Mouse (Mus musculus): ENCODE results near the gene Pgm5.

Gene Pgm5

DNA sequence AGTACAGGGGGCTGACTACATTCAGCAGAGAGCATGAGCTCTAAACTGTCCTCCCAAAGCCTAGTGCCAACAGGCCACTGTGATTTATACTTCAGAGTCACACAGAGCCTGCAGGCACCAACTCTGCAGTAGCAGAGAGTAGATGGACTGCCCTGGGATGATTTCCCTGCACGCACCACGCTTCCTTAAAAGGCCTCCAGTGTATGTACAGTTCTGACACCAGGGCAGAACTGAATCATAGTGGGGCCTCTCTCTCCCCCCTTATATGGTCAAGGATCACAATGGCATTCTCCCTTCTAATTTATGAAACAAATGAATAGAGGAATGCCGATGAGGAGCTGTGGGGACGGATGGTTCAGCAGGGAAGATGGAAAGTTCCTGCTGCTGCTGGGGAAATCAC, 91.3 kb downstream of the Pgm5 start:
- DNase-seq (ENCODE audit: low read depth) = no peak

DNA sequence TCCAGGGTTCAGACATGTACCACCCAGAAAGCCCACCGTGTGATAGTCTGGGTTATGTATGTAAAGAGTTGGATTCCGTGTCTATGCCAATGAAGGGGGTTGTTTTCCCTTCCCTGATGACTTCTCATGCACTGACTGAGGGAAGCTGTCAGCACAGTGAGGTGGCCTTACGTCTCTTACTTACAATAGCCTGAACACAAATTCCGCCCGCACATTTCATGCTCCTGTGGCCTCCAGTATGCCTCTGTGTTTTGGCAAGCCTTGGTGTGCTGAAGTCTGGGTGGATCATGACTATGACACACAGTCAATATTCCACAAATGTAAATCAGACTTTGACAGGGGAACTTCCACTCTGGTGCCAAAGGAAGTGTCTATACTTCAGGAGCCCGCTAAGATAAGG, 94.3 kb downstream of the Pgm5 start:
- no peak for DNase-seq (ENCODE audit: low read depth)

DNA sequence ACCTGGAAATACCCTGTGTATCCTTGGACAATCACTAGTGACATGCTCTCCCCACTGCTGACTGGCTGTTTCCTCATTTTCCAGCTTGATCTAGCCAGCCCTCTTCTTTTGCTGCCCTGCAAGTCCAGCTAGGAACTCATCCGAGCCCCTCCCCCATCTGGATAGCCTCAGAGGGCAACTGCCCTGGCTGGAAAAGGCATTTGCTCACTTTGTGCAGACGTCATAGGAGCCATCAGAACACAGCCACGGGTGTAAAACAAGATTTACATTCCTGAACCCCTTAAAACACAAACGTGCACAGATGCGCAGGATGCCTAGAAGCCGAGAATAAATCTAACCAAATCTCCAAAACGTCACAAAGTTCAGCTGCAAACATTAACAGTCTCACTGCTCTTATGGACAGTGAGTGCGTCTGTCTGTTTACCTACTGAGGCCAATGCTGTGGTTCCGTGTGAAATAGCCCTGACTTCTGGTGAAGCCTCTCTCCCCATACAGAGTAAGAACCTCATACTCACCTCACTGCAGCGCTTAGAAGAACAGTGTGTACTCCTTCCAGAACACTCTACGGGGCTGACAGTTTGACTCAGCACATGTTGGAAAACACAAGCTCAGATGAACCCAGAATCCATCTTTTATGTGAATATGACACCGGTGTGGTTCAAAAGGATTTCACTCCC, 99.0 kb downstream of the Pgm5 start:
- DNase-seq (ENCODE audit: low read depth) = no peak

DNA sequence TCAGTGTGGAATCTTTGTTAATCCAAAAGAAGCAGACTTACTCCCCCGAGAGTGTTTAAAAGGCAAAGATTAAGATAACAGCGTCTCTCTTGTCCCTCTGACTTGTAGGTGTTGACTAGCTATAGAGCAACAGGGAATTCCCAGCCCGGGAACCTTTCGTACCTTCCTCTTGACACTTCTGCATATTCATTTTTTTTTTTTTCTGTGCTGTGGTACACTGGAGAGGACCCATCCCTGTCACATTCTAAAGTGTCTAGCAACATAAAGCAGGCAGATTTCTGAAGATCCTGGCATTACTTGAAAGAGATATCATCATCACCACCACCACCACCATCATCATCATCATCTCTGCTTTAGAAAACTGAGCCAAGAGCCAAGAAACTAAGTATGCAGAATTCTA, 105.0 kb downstream of the Pgm5 start:
- DNase-seq (ENCODE audit: low read depth) = no peak

DNA sequence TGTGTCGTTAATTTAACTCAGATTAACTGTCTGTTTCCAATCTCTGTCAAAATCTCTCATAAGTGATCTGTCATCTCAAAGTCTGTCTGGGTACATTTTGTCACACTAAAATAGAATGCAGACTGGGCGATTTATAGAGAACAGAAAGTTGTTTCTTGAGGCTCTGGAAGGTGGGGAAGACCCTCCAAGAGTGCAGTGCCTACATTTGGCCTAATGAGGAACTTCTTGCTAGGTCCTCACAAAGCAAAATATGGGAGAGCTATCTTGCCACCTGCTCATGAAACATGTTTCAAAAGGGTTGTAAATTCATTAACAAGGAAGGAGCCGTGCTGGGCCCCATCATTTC, 107.2 kb downstream of the Pgm5 start:
- DNase-seq (ENCODE audit: low read depth) = no peak

DNA sequence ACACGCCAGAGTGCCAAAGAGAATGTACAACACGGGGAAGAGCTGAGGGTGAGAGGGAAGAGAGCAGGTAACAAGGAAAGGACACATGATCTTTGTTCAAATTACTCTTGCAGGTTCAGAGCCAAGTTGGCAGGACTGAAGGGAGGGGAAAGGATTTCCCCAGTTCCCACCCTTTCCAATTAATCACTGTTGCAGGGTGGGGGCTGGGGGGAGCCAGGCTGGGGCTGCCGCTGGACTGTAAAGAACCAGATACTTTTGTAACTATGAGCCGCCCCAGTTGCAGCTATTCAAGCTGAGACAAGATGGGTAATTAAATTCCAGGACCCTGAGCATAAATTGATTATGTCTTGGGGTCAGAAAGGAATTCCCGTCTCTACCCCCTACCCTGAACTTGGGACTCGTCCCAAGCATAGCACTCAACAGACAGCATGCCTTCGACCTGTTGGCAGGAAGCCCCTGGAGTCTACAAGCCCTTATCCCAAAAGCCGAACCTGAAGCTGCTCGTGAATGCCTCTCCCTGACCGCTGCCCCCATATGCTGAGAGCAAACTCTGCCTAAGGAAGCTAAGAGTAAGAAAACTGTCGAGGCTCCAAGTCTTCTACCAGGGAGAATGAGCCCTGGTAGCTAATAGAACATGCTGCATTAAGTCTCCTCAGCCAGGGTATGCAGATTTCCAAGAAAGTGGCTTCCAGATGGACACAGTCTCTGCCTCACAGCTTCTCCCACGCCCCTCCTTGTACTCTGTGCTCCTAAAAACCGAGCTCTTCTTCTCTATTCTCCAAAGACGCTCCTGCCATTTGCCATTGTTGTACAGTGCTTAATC, 107.8 kb downstream of the Pgm5 start:
- no peak for DNase-seq (ENCODE audit: low read depth)

DNA sequence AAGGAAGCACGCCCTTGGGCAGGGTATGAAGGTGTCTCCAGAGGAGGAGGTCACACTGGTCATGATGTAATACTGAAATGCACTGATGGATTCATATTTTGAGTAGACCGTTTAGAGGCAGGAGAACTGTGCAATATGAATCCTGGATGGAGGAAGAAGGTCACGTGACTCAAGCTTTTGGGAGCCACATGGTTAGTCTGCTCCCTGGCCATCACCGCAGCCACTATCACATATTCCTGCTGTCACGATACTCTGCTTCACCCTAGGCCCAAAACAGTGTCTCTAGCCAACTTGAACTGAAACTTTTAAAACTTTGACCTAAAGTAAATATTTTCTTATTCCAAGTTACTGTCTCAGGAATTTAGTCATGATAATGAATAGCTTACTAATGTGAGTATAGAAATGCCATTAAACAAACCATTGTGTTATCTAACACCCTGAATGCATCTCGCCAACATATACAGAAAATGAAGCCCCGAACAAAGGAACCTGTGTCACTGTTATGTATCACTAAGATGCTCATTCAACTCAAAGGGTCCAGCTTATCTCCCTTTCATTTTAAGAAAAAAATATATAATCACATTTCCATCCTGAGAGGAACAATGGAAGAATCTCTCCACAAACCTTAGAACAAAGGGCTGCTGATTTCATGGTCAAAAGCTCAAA, 108.6 kb downstream of the Pgm5 start:
- DNase-seq (ENCODE audit: low read depth) = no peak

DNA sequence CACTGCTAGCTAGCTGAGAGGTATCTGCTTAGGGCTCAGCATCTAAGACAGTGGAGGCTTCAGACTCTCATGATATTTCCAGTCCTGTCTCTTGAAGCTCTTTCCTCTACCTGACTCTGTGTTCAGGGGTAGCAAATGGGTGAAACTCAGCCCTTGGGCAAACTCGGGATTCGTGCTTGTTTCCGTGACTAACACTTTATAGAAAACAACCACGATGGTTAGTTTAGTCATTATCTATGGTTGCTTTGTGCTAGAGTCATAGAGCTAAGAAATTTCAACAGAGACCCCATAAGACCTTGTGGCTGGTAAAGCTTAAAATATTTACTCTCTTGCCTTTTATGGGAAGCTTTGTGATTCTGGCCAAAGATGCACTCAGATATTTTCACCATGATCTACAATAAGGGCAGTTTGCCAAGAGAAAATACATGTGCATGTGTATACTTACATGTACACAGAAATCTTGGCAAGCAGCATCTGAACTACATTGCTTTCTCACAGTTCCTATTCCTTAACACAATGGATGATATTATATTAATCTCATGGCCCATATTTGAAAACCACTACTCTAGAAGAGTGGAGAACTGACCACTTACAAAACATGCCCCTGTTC, 115.3 kb downstream of the Pgm5 start:
- DNase-seq (ENCODE audit: low read depth) = no peak

DNA sequence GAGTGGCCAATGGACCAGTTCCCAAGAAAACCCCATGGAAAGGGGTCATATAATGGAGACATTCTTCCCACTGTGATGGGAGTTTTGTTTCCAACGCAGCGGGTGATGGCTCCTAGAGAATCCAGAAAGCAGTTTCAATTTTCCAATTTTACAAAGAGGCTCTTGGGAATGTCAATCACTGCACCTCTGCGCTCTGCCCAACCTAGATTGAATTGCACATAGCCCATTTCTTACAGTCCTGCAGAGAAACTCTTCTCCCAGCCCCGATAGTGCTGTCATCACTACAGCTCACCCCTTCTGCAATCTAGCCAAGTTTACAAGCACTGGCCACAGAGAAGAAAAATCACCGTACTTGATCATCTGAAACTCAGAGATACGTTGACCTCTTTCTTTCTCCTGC, 119.0 kb downstream of the Pgm5 start:
- DNase-seq (ENCODE audit: low read depth) = no peak

DNA sequence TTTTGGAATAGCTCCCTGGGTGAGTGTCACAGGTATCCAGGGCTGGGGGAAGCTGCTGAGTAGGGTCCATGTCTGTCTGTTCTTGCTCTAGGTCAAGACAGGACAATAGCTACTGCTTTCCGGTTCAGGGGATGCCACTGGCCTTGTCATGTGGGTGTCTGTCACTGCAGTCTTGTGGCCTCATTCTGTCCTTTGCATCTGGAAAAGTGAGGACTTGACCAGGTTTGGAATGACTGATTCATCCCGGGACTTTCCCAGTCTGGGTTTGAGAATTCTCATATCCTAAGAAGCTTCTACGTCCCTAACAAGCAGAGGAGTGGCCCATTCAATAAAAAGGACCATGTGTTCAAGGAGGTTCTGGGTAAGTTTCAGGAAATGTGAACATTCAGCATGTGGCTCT, 122.9 kb downstream of the Pgm5 start:
- no peak for DNase-seq (ENCODE audit: low read depth)

DNA sequence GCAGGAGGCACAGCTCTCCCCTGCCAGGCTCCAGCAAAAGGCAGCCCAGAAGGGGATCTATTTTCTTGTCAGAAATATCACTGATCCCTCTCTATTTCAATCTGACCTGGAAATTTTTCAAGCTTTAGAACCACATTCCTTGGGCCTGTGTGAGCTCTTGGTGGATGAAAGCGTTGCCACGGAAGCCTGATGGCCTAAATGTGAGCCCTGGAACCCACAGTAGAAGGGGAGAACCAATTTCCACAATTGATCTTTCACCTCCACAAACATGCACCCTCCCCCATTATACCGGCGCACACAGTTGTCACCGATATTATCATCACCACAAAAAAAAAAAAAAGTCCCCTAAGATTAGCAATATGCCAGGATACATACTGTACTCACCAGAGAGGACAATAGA, 123.6 kb downstream of the Pgm5 start:
- no peak for DNase-seq (ENCODE audit: low read depth)

DNA sequence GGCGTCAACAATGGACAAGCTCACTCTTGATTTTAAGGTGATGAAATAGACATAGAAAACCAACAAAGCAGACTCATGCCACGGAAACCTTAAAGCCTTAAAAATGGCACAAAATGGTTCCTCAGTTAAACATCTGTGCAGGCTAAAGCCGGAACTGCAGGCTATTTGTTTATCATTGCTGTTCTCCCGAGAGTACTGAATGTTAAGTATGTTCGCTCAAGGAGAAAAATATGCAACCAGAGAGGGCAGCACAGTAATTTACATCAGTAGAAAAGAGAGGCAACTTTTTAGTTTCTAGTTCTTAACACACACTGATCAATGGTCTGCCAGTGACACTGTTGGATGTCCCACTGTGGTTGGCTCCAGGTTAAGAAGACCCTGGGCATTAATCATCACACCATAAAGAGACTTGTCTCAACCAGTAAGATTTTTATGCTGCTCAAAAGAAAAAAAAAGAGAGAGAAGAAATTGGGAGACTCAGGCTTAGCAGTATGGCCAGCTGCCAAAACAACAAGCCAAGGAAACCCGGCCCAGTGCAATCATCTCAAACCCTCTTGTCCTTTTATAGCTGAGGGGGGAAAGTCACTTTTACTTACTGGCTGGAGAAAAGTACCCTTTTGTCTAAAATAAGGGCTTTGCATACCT, 126.0 kb downstream of the Pgm5 start:
- DNase-seq (ENCODE audit: low read depth) = no peak

DNA sequence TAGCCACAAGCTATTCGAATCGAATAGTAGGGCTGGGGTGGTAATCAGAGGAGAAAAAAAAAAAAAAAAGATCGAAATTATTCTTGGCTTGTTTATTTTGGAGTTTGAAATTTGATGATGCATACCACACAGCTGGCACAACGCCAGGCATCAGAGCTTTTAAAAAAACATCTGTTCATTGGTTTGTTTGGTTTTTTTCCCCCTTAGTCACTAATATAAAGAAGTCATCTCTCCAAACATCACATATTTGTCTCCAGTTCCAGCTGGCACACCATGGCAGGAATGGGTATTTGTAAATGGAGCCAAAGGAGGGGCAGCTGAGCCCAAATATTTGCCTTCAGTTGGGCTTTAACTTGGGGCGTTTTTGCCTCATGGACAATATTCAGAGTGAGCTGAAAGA, 131.0 kb downstream of the Pgm5 start:
- DNase-seq (ENCODE audit: low read depth) = no peak

DNA sequence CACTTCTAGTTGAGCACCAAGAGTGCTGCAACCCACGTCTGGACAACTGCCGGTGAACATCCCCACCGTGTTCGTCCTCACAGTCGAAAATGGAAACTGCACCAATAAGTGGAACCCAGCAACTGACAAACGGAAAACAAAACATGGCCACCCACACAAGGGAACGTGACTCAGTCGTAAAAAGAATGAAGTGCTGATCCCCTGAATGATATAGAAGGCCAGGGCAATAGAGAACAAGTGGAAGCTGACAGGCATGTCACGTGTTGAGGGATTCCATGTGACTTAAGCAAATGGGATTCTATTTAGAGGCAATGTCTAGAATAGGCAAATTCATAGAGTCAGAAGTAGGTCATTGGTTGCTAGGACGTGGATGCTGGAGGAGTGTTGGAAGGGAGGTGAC, 137.3 kb downstream of the Pgm5 start:
- DNase-seq (ENCODE audit: low read depth) = no peak

DNA sequence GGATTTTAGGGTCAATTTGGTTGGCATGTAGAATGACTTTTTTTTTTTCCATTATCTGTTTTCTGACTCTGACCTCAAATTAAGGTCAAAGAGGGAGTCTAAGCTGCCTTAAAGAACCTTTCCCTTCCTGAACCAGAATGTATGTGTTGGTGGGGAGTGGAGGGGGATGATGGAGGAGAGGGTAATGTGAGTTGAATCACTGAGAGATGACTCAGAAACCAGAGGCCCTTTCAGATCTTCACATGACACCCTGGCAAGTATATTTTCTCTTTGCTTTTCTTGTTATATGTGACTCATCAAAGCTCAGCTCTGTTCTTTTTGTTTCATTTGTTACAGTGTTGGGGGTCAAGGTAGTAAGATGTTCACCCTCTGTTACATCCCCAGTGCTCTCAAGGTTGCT, 141.2 kb downstream of the Pgm5 start:
- DNase-seq (ENCODE audit: low read depth) = no peak

DNA sequence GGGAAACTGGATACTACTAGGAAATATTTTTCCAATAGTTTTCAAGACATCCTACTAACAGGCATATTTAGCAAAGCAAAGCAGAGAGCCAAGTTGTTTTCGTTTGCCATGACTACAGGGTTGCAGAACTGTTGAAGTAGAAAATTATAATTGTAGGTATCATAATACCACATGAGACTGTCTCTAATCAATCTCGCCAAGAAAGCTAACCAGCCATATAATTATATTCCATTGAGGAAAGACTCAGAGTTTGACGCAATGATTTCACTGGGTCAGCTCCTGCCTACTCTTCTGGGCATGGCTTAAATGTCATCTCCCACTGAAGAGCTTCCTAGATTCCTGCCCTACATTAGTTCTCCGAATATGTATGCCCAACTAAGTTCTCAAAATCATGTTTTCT, 142.2 kb downstream of the Pgm5 start:
- no peak for DNase-seq (ENCODE audit: low read depth)

DNA sequence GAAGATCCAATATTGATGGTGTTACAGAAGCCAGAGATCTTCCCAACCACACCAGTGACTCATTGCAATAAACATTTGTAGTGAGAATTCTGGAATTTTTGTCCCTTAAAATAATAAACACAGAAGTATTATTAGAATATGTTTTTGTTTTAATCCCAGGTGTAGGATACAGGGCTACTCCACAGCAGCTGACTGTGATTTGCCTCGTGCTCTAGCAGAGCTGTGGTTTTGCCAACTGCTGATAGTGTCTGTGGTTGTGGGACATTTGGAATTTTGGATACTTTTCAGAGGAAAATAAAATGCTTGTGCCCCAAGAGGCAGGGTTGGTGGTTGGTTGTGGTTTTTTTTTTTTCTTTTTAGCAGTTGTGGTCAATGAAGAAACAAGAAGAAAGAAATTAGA, 143.6 kb downstream of the Pgm5 start:
- DNase-seq (ENCODE audit: low read depth) = no peak

DNA sequence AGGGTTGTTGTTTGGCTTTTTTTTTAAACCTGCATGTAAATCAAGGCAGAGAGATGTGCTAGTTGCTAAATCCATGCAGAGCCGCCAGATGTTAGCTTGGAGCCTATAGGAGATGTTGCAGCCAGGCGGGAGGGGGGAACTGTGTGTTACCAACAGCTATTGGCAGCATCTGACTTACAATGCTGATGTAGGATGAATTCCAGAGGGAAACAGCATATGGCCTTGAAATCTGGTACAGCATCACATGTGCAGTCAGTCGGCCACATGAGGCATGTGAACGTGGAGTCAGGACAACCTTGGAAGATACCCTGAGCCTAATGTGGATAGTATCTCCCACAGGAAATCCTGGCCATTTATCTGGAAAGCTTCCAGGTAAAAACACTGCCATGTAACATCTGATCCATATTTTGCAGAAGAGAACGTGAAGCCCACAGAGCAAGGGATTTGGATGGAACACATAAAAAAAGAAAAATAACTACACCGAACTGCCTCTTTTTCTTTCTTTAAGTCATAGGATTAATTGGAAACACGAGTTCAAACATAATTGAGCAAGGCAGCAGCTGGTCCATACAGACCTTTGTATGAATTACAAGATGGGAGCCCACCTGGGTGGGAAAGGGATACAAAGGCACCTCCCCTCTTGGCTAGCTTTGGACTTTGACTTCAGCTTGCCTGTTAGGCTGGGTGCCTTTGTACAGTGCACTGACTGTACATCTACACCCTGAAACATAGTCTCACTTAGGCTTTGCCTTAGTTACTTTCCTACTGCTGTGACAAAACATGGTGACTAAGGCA, 145.2 kb downstream of the Pgm5 start:
- DNase-seq (ENCODE audit: low read depth) = no peak

DNA sequence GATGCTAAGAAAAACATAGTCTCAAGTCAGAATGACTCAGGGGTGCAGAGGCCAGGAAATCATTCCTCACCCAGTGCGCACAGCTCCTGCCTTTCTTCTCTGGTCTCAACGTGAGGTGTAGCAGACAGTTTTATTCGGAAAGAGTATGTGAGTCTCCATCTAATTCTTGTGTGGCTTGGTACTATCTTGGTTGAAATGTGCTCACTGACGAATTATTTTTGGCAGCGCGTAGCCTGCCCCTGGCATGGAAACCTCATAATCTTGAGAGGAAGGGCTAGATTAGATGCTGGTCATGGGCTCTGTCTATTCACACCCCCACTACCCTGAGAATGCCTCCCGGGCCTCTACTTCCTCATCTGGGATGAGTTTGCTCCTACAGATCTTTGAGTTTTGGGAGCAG, 153.6 kb downstream of the Pgm5 start:
- DNase-seq (ENCODE audit: low read depth) = no peak

DNA sequence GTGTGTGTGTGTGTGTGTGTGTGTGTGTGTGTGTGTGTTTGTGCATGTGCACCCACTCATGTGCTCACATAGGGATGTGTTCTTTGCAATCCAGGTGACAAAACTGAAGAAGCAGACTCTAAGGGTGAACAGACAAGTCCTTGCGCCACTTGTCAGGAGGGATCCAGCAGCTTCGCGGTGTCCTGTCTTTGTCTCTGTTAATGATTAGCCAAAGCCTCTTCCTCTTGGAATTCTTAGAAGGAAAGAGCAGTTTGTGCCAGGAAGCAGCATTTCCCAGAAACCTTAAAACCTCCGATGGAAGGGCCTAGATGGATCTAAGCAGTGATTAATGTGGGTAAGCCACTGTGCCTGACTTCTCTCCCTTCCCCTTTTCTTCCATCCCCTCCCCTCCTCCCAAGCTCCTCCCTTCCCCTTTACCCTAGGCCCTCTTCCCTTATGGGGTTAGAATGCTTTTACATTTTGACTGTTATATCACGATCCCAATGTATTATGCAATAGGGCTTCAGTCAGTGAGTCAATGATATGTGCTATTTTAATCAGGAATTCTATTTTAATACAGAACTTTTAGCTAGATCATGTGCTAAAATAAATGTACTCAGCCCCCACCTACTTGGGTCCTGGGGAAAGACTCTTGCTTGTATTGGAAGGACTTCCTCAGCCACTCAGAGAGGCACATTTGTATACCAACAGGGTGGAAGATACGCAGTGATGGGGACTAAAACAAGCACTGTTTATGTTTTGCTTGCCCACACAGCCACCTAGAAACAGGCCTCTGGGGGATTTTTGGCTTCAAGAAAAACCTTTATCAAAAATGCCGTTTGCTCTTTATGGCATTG, 154.4 kb downstream of the Pgm5 start:
- no peak for DNase-seq (ENCODE audit: low read depth)

DNA sequence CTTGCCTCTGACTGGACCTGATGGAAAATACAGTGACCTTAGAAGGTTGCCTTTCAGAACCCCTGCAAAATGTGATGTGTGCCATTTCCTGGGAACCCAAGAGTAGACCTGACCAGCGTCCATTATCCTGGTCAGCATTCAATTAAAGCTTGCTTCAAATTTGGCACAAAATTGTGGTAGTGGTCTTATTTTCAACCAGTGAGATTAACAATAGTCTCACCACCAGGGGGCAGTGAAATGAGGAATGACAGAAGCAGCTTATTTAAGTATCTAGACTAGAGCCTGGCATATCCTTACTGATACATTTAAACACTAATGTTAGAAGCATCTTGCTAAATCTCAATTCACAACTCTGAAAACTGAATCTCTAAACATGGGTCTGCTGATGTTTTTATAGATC, 156.3 kb downstream of the Pgm5 start:
- peak; percentile 3 for DNase-seq (ENCODE audit: low read depth)
